Mouse (Mus musculus) lung, embryonic 16.5 days (tissue): ENCODE results near the gene Polr2l. TPM values are rescaled to one million over a fixed set of nuclear protein-coding genes. Genes with fewer than 3 reads are reported as not detected.

Experiments used
- ATAC-seq: fragments of 200-750 bp; cut with Nextera tagmentation; 2 replicates; pipeline ENCODE4 v1.8.0; 2017; ENCODE audit warnings: low read depth, mild to moderate bottlenecking, moderate library complexity
- H3K27ac ChIP-seq: fragments of 300-500 bp; sonication (generic); 2 replicates; pipeline ENCODE4 v1.5.1; 2014; ENCODE audit warnings: mild to moderate bottlenecking, control low read depth, low read length
- H3K27me3 ChIP-seq: fragments of 300-500 bp; sonication (generic); 2 replicates; pipeline ENCODE4 v1.6.1; 2014; ENCODE audit warnings: low read depth, low read length, mixed read lengths; ENCODE audit not compliant: control insufficient read depth, insufficient read depth
- H3K36me3 ChIP-seq: fragments of 300-500 bp; sonication (generic); 2 replicates; pipeline ENCODE4 v1.6.1; 2014; ENCODE audit warnings: low read length; ENCODE audit not compliant: control insufficient read depth, insufficient read depth
- H3K4me1 ChIP-seq: fragments of 300-500 bp; sonication (generic); replicated peaks from 2 replicates; pipeline ENCODE4 v1.6.1; 2014; ENCODE audit warnings: low read length, mixed read lengths; ENCODE audit not compliant: control insufficient read depth, insufficient read depth
- H3K4me2 ChIP-seq: fragments of 300-500 bp; sonication (generic); 2 replicates; pipeline ENCODE4 v1.6.1; 2014; ENCODE audit warnings: low read depth, low read length, control low read depth
- H3K4me3 ChIP-seq: fragments of 300-500 bp; sonication (generic); 2 replicates; pipeline ENCODE4 v1.5.1; 2014; ENCODE audit warnings: mild to moderate bottlenecking, low read length, control low read depth
- H3K9ac ChIP-seq: fragments of 300-500 bp; sonication (generic); 2 replicates; pipeline ENCODE4 v1.6.1; 2014; ENCODE audit warnings: low read length, control low read depth
- H3K9me3 ChIP-seq: fragments of 300-500 bp; sonication (generic); 2 replicates; pipeline ENCODE4 v1.6.1; 2016; ENCODE audit warnings: low read length; ENCODE audit not compliant: control insufficient read depth
- WGBS: fragments of 180-500 bp; shearing (Covaris S2); extraction: QIAGEN DNeasy Blood & Tissue Kit; methylation state at CpG from one replicate; pipeline ENCODE4 v1.1.7; 2014; 5-methylcytosine and 5-hydroxymethylcytosine counted together
- polyA plus RNA-seq: library from polyadenylated mRNA; unstranded; fragments of >200 nt; fragmentation: Nextera tagmentation; extraction: Ambion mirVana; gene quantifications from 2 replicates; pipeline ENCODE4 v1.2.1, GENCODE M21; 2015

Polr2l gene
- polyA plus RNA-seq, 1 experiment from 2014 or later: 61.3 TPM

GRCm38 (mm10) chr7:141439140-141439679 lies 35.7 kb downstream of the Polr2l start:
- peaks cover 42% of the 10 kb centered on the region for H3K4me1 ChIP-seq
- WGBS: 94% methylated on average over 10 of the region's 10 CpGs

DNA sequence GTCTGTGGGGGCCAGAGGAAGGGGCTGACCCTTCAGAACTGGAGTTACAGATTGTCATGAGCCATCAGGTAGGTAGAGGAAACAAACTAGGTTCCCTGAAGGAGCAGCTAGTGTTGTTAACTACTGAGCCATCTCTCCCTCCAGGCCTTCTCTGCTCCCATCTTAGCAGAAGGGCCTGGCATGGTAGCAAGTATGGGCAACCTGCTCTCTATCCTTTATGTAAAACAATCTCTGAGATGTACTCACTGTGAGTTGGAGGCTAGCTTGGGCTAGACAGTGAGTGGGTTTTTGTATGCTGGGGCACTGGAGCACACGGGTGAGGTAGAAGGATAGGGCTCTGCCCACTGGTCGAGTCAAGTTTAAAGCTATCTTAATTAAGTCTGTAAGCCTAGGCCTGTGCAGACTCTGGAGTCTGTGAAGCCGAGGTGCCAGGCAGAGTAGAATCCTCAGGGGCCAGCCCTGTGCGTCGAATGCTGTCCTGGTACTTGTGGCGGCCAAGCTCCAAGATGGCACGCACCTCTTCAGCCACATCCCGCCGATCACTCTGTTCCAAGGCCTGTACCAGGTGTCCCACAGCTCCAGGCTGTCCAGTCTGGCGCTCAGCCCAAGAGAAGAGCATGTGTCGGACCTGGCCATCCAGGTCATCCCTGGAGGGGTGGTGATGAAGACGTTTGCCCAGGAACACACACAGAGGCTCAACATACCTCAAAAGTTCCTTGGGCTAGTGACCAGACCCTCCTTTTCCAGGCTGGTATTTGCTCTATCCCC lies 36.5 kb downstream of the Polr2l start:
- WGBS: 93% methylated on average over 12 of the region's 12 CpGs
- no peak overlapping the region for H3K9ac ChIP-seq
- peaks cover 41% of the 10 kb centered on the region for H3K4me1 ChIP-seq

More at GRCm38 (mm10) chr7:141439140-141439679, 35.7 kb downstream of the Polr2l start:
- peaks cover 4% of the 10 kb centered on the region; the same call in 1 of the 2 replicates for H3K36me3 ChIP-seq
- H3K9me3 ChIP-seq: no peaks in the 10 kb centered on the region
- no peak overlapping the region for H3K9ac ChIP-seq
- H3K27me3 ChIP-seq: no peaks in the 10 kb centered on the region
- ATAC-seq: no peak
- H3K4me2 ChIP-seq: no peak overlapping the region
- H3K27ac ChIP-seq: no peak overlapping the region
- no peak overlapping the region for H3K4me3 ChIP-seq

DNA sequence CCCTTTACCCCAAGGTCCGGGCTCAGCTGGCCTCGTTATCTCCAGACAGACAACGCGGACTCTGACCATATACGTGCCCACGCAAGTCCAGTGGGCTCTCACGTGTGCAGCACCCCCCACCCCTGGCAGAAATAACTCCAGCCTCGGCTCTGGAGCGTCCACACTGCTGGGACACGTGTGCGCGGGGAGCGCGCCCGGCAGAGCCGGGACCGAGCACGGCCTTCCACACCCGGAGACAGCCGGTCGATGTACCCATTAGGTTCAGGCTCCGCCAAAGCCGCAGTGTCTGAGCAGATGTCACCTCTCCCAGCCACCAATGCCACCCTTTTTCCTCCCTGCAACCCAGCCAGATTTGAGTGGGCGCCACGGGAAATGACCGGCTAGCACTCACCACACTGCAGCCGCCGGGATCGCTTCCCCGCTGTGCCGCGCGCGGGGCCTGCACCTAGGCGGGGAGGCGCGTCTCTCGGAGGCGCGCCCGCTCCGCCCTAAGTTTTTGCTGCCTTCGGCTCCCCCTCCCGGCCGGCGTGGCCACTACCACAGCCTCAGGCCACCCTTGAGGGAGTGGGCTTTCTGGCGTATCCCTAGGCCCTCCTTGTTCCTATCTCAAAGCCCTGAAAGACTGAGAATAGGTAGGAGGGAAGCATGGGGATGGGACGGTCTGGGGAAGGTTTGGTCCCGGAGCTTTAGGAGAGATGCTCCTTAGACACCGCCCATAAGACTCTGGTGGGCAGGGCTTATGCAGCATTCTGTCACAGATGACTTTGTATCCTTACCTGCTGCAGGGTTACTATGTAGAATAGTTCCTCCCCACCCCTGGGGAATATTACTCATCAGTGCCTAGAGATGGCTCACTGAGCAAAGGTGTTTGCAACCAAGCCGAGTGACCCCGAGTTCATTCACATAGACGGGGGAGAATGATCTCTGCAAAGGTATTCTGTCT lies 37.5 kb downstream of the Polr2l start, which contains the start of gene Slc25a22:
Gene Slc25a22, minus strand, starts transcription at position 715 of the 943 bp plus-strand sequence.
- peaks cover 32% of the 10 kb centered on the region for H3K4me1 ChIP-seq
- peak; percentile 80 for ATAC-seq
- 6% methylated on average over 53 of the region's 53 CpGs for WGBS

More for the DNA sequence above, 36.5 kb downstream of the Polr2l start:
- Histone ChIP-seq H3K27me3 (no peaks in the 10 kb centered on the region), H3K4me2 (no peak overlapping the region), H3K9me3 (no peaks in the 10 kb centered on the region), H3K27ac (no peak overlapping the region), H3K36me3 (peaks cover 4% of the 10 kb centered on the region; the same call in 1 of the 2 replicates), H3K4me3 (no peak overlapping the region)
- no peak for ATAC-seq

GRCm38 (mm10) chr7:141436523-141436892 lies 38.4 kb downstream of the Polr2l start:
- H3K27me3 ChIP-seq: no peaks in the 10 kb centered on the region
- no peak for ATAC-seq
- H3K9ac ChIP-seq: peak overlapping the region; percentile 81
- H3K4me2 ChIP-seq: peak overlapping the region; percentile 97
- 47% methylated on average over 2 of the region's 2 CpGs for WGBS
- H3K36me3 ChIP-seq: peaks cover 9% of the 10 kb centered on the region
- peak overlapping the region; percentile 72 for H3K4me3 ChIP-seq
- H3K4me1 ChIP-seq: peaks cover 27% of the 10 kb centered on the region
- H3K27ac ChIP-seq: no peak overlapping the region
- H3K9me3 ChIP-seq: no peaks in the 10 kb centered on the region

More for the DNA sequence above, 37.5 kb downstream of the Polr2l start, which contains the start of gene Slc25a22:
- Histone ChIP-seq H3K9ac (peak within 1 kb of the TSS; percentile 81), H3K4me3 (peak within 1 kb of the TSS; percentile 72), H3K4me2 (peak within 1 kb of the TSS; percentile 97), H3K36me3 (peaks cover 7% of the 10 kb centered on the region; the same call in 1 of the 2 replicates), H3K27me3 (no peaks in the 10 kb centered on the region), H3K9me3 (no peaks in the 10 kb centered on the region), H3K27ac (peak within 1 kb of the TSS; percentile 24; the same call in 1 of the 2 replicates)

- Histone ChIP-seq H3K27me3 (no peaks in the 10 kb centered on the region), H3K4me1 (peaks cover 25% of the 10 kb centered on the region), H3K9ac (no peak overlapping the region), H3K27ac (no peak overlapping the region), H3K4me3 (no peak overlapping the region), H3K4me2 (no peak overlapping the region; the same call in 1 of the 2 replicates), H3K9me3 (no peaks in the 10 kb centered on the region), H3K36me3 (peaks cover 12% of the 10 kb centered on the region)
- 75% methylated on average over 9 of the region's 9 CpGs for WGBS
- no peak for ATAC-seq
Measured at GRCm38 (mm10) chr7:141435856-141436522, 38.9 kb downstream of the Polr2l start.

DNA sequence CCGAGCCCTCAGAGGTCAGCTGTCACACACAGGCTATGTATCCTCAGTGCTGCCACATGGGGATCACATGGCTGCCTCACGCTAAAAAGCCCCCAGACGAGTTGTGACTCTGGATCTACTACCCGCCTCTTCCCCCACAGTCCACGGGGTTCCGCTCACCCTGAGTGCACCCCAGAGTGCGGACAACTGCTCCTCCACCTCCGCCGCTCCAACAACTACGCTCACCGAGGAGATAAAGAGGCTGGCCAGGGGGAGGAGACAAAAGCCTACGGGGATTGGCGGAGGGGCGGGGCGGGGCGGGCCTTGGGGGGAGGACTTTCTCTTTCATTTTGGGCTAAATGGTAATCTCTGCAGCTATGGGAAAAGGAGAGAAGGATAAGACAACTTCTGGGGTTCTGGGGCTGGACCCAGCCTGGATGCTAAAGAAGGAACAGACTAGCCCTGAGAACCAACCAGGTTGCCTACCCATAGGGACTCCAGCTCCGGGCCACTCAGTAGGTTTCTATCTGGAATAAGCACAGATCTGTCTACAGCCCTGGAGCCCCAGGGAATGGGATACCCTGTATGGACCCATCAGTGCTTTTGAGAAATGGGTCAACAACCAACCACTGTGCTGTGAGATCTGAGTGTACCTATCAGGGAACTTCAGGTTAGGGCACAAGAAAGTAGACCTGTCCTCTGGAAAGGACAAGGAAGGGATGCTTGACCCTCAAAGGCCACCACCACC lies 39.6 kb downstream of the Polr2l start:
- peak overlapping the region; percentile 53 for H3K4me3 ChIP-seq
- peak overlapping the region; percentile 64 for H3K4me2 ChIP-seq
- peaks cover 14% of the 10 kb centered on the region for H3K36me3 ChIP-seq
- no peak overlapping the region for H3K27ac ChIP-seq
- ATAC-seq: peak; percentile 39
- H3K27me3 ChIP-seq: no peaks in the 10 kb centered on the region
- H3K9ac ChIP-seq: peak overlapping the region; percentile 58
- H3K9me3 ChIP-seq: no peaks in the 10 kb centered on the region
- 3% methylated on average over 17 of the region's 17 CpGs for WGBS
- peaks cover 19% of the 10 kb centered on the region for H3K4me1 ChIP-seq

DNA sequence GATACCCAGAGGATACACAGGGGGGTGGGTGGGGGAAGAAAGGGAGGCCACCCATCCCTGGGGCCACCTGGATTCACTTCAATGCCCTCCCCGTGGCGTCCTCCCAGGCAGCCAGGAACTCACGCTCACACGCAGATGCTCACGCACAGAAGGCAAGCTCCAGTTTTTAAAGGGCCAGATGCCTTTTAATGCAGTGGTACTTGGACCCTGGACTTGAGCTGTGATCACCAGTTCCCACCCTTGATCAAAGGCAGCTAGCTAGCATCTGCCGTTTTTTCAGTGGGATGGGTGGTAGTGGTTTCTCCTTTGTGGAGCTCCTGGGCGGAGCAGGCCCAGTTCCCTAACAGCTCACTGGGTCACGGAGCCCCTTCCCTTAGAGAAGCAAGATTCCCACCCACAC lies 40.5 kb downstream of the Polr2l start:
- no peak for ATAC-seq
- peaks cover 12% of the 10 kb centered on the region for H3K36me3 ChIP-seq
- H3K9me3 ChIP-seq: no peaks in the 10 kb centered on the region
- H3K27me3 ChIP-seq: no peaks in the 10 kb centered on the region
- H3K4me3 ChIP-seq: peak overlapping the region; percentile 53
- no peak overlapping the region for H3K27ac ChIP-seq
- whole genome bisulfite sequencing: 15% methylated on average over 8 of the region's 8 CpGs
- H3K4me1 ChIP-seq: peaks cover 20% of the 10 kb centered on the region
- peak overlapping the region; percentile 64 for H3K4me2 ChIP-seq
- H3K9ac ChIP-seq: peak overlapping the region; percentile 54
